Mouse (Mus musculus): Measurements from ENCODE around the gene Ppp1r1b. TPM values are rescaled to one million over a fixed set of nuclear protein-coding genes. Genes with fewer than 3 reads are reported as not detected.
A peak's percentile ranks its signal among the peaks of the same experiment; 100 is the strongest.

Gene Ppp1r1b
- total RNA-seq (2022), result 10 to 100 TPM; 52.5 to 55.9 (median 53.3) TPM

GRCm38 (mm10) chr11:98348083-98348961, at the start of gene Ppp1r1b:
TSS of gene Ppp1r1b (plus strand) at chr11:98348404.
- no peak for DNase-seq (ENCODE audit: low spot score in 2 of 2)

GRCm38 (mm10) chr11:98298484-98299205, 49.6 kb upstream of the Ppp1r1b start:
- DNase-seq (ENCODE audit: low spot score in 2 of 2), result no peak

GRCm38 (mm10) chr11:98313790-98314323, 34.3 kb upstream of the Ppp1r1b start:
- peak; percentile 84 to 89 for DNase-seq (ENCODE audit: low spot score in 2 of 2)

- DNase-seq (ENCODE audit: low spot score in 2 of 2), result no peak
Measured at GRCm38 (mm10) chr11:98317479-98317878, 30.7 kb upstream of the Ppp1r1b start.

GRCm38 (mm10) chr11:98318421-98319116, 29.6 kb upstream of the Ppp1r1b start:
- no peak for DNase-seq (ENCODE audit: low spot score in 2 of 2)

GRCm38 (mm10) chr11:98319120-98319519, 29.1 kb upstream of the Ppp1r1b start:
- DNase-seq (ENCODE audit: low spot score in 2 of 2), result peak in 1 of 2 experiments; percentile 63

- no peak for DNase-seq (ENCODE audit: low spot score in 2 of 2)
Measured at GRCm38 (mm10) chr11:98319544-98319943, 28.7 kb upstream of the Ppp1r1b start.

GRCm38 (mm10) chr11:98319944-98320343, 28.3 kb upstream of the Ppp1r1b start:
- no peak for DNase-seq (ENCODE audit: low spot score in 2 of 2)

GRCm38 (mm10) chr11:98320381-98320780, 27.8 kb upstream of the Ppp1r1b start:
- no peak for DNase-seq (ENCODE audit: low spot score in 2 of 2)

- DNase-seq (ENCODE audit: low spot score in 2 of 2), result no peak
Measured at GRCm38 (mm10) chr11:98320806-98321676, 27.2 kb upstream of the Ppp1r1b start.

GRCm38 (mm10) chr11:98321677-98322003, 26.6 kb upstream of the Ppp1r1b start:
- DNase-seq (ENCODE audit: low spot score in 2 of 2), result no peak

- no peak for DNase-seq (ENCODE audit: low spot score in 2 of 2)
Measured at GRCm38 (mm10) chr11:98322159-98322558, 26.0 kb upstream of the Ppp1r1b start.

GRCm38 (mm10) chr11:98323136-98323866, 24.9 kb upstream of the Ppp1r1b start:
- no peak for DNase-seq (ENCODE audit: low spot score in 2 of 2)

- no peak for DNase-seq (ENCODE audit: low spot score in 2 of 2)
Measured at GRCm38 (mm10) chr11:98323933-98324332, 24.3 kb upstream of the Ppp1r1b start.

- no peak for DNase-seq (ENCODE audit: low spot score in 2 of 2)
Measured at GRCm38 (mm10) chr11:98325191-98325820, 22.9 kb upstream of the Ppp1r1b start.

- peak in 1 of 2 experiments; percentile 11 for DNase-seq (ENCODE audit: low spot score in 2 of 2)
Measured at GRCm38 (mm10) chr11:98325821-98326218, 22.4 kb upstream of the Ppp1r1b start.

- peak in 1 of 2 experiments; percentile 3 for DNase-seq (ENCODE audit: low spot score in 2 of 2)
Measured at GRCm38 (mm10) chr11:98326741-98327135, 21.5 kb upstream of the Ppp1r1b start.

GRCm38 (mm10) chr11:98327136-98328030, 20.8 kb upstream of the Ppp1r1b start:
- DNase-seq (ENCODE audit: low spot score in 2 of 2), result peak in 1 of 2 experiments; percentile 15

All from layer of hippocampus, adult 8-10 months (tissue).